Mouse (Mus musculus) urinary bladder, postnatal 10 days (tissue): ENCODE results near the gene Lrrn3.

Experiments
- DNase-seq: peaks from one replicate; pipeline ENCODE4 v3.0.0; 2022; ENCODE audit warnings: low spot score

Gene Lrrn3

DNA sequence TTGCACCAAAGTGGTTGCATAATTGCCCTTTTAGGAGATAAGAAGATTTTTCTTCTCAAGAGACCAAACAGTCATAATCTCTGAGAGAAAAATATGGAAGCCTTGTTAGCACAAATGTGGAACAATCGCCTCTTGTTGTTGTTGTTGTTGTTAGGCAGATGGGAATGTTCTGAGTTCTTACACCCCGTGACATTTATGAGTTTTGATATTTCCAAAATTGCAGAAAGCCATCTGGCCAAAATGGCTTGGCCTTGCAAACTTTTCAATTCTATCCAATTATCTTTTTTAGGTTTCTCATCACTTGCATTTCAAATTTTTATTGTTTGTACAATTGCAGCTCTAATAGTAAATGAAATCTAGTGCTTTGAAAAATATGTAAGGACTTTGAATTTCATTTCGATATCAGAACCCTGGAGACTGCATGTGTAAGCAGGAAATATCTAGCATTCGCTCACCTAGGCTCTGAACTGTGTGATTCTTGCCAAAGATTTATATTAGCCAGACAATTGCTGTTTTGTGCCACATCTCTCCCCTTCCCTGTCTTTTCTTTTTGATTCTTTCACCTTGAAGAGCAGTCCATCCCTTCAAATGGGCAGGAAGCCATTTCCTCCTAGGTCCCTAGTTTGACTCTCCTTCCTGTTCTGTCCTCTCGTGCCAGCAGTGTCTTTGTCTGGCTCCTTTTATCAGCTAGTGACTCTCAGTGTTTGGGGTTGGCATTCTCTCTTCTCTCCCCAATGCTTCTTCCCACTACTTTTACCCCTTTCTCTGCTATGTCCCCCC lies 49.8 kb downstream of the Lrrn3 start:
- no peak for DNase-seq

DNA sequence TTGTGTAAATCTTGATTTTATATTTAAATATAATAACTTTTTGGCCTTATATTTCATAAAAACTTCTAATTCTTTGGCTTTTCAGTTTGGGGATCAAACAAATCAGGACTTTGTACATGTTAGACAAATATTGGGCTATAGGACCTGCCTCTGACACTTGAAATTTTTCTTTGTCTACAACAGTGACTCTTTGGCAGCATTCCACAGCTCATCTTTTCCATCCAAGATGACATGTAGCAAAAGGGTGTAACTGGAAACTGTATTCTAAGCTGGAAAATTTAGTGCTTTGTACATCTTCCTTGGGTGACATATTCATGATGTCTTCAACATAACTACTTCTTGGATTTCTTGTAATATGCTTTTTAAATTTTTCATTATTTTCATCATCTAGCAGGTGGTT lies 57.4 kb downstream of the Lrrn3 start:
- DNase-seq: no peak

GRCm38 (mm10) chr12:41427464-41427863 lies 58.8 kb downstream of the Lrrn3 start:
- no peak for DNase-seq

GRCm38 (mm10) chr12:41425101-41425679 lies 61.0 kb downstream of the Lrrn3 start:
- no peak for DNase-seq

GRCm38 (mm10) chr12:41417961-41418360 lies 68.3 kb downstream of the Lrrn3 start:
- no peak for DNase-seq

DNA sequence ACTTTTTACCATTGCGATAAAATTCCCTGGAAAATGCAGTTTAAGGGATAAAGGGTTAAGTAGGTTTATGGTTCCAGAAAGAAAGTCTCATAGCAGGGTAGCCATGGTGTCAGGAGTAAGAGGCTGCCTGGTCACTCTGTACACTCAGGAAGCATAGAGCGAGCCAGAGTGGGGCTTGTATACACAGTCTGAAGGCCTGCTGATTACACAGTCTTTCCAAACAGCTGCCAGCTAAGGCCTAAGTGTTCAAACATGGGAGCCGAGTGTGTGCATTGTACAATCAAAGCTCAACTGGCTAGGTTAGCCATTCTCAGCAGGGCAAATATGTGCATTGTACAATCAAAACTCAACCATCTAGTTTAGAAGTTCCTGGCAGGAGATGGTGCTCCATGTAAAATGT lies 69.1 kb downstream of the Lrrn3 start:
- DNase-seq: no peak

GRCm38 (mm10) chr12:41416635-41417034 lies 69.6 kb downstream of the Lrrn3 start:
- no peak for DNase-seq

- DNase-seq: no peak
Observed at GRCm38 (mm10) chr12:41409431-41409830, 76.8 kb downstream of the Lrrn3 start.

DNA sequence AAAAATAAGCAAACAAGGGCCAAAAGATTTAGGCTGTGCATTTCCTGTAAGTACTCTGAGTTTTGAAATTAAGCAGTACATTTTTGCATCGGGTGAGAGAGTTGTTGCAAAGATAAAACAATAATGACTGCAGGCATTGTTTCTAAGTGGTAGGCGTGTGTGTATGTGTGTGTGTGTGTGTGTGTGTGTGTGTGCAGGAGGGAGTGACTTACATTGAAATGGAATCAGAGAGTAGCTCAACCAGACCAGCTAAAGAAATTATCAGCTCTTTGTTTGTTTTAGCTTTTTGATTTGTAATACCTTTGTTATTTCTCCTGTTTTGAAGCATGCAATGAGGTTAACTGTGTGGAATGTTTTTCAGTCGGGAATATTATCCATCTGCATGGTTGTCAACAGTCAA lies 84.3 kb downstream of the Lrrn3 start:
- DNase-seq: no peak
